ENCODE assay signal across 15 mouse cellular contexts in genomic region chr5:128656496-128657135, GRCm38 (mm10). TPM values are rescaled to one million over a fixed set of nuclear protein-coding genes. Genes with fewer than 3 reads are reported as not detected.
DNase-seq lines count a peak whose midpoint lies in the region; ATAC-seq lines count a peak whose summit lies in the region.
"Had no signal": no experiment of that assay in that cellular context is flagged by ENCODE, and none has a peak within 500 bp of the region (broad histone marks: within the 10 kb centered on the region; RNA-seq: fewer than 3 reads in every experiment).

No protein-coding gene starts in this region.

- no peak overlapping the region for H3K27ac ChIP-seq in limb, embryonic 12.5 days
- no peak overlapping the region for H3K27ac ChIP-seq in limb, embryonic 10.5 days
- no peak overlapping the region for H3K27ac ChIP-seq in forebrain, embryonic 14.5 days (ENCODE audit: low read depth, low read length)
- no peak overlapping the region for H3K27ac ChIP-seq in limb, embryonic 13.5 days
- no peak overlapping the region for H3K27ac ChIP-seq in neural tube, embryonic 13.5 days (replicated peaks)
- H3K27ac ChIP-seq: liver, embryonic 14.5 days had no signal

- H3K9me3 ChIP-seq in limb, embryonic 12.5 days = peaks cover 6% of the 10 kb centered on the region; the same call in 1 of the 2 replicates
- no peaks in the 10 kb centered on the region for H3K9me3 ChIP-seq in limb, embryonic 10.5 days (replicated peaks)
- no peaks in the 10 kb centered on the region for H3K9me3 ChIP-seq in forebrain, embryonic 14.5 days (replicated peaks; ENCODE audit: control insufficient read depth, low read length)
- 0 out of 2 replicates have a peak, but pooled peaks cover 4% of the 10 kb centered on the region for H3K9me3 ChIP-seq in limb, embryonic 13.5 days
- 0 out of 2 replicates have a peak, but pooled peaks cover 4% of the 10 kb centered on the region for H3K9me3 ChIP-seq in neural tube, embryonic 13.5 days

- 50% methylated on average over 22 of the region's 22 CpGs for WGBS in limb, embryonic 12.5 days
- WGBS in limb, embryonic 10.5 days = 64% methylated on average over 22 of the region's 22 CpGs
- 29% methylated on average over 22 of the region's 22 CpGs for WGBS in forebrain, embryonic 14.5 days
- WGBS in limb, embryonic 13.5 days = 47% methylated on average over 22 of the region's 22 CpGs
- WGBS in neural tube, embryonic 13.5 days = 26% methylated on average over 22 of the region's 22 CpGs

- peak overlapping the region; percentile 26 for H3K4me2 ChIP-seq in limb, embryonic 12.5 days
- peak overlapping the region; percentile 21; the same call in 1 of the 2 replicates for H3K4me2 ChIP-seq in forebrain, embryonic 14.5 days (ENCODE audit: low read length)
- peak overlapping the region; percentile 34 for H3K4me2 ChIP-seq in limb, embryonic 13.5 days (replicated peaks)
- H3K4me2 ChIP-seq in neural tube, embryonic 13.5 days = peak overlapping the region; percentile 43

- ATAC-seq in limb, embryonic 12.5 days (ENCODE audit: insufficient number of reproducible peaks, insufficient read depth, low FRiP score, low TSS enrichment, low read depth) = no peak
- ATAC-seq in forebrain, embryonic 14.5 days = peak; percentile 67; the same call in 1 of the 2 replicates
- ATAC-seq in limb, embryonic 13.5 days (ENCODE audit: low FRiP score, low read depth) = no peak
- ATAC-seq in neural tube, embryonic 13.5 days (ENCODE audit: low read depth) = peak; percentile 59
- no peak for ATAC-seq in inflammation-experienced regulatory T-cells, adult 6 months

- peak overlapping the region; percentile 32; the same call in 1 of the 2 replicates for H3K9ac ChIP-seq in limb, embryonic 12.5 days (replicated peaks)
- no peak overlapping the region for H3K9ac ChIP-seq in forebrain, embryonic 14.5 days (ENCODE audit: low read length)
- no peak overlapping the region for H3K9ac ChIP-seq in limb, embryonic 13.5 days
- H3K9ac ChIP-seq in neural tube, embryonic 13.5 days = no peak overlapping the region; the same call in 1 of the 2 replicates
- H3K9ac ChIP-seq: liver, embryonic 14.5 days had no signal

- no peak for DNase-seq in limb, embryonic 10.5 days (ENCODE audit: low spot score)
- DNase-seq in forebrain, embryonic 14.5 days (ENCODE audit: low spot score) = peak; percentile 50
- no peak for DNase-seq in left cerebral cortex, adult 9 months (ENCODE audit: low spot score in 2 of 2)
- DNase-seq in adrenal gland, adult 8-10 months = no peak
- DNase-seq: gastrocnemius, postnatal 36 days; kidney, postnatal 25 days; right cerebral cortex, postnatal 4 days had no signal

- H3K27me3 ChIP-seq in limb, embryonic 12.5 days = no peaks in the 10 kb centered on the region; the same call in 1 of the 2 replicates
- H3K27me3 ChIP-seq in limb, embryonic 10.5 days (ENCODE audit: low read depth, poor library complexity, severe bottlenecking) = 0 out of 2 replicates have a peak, but pooled peaks cover 6% of the 10 kb centered on the region
- no peaks in the 10 kb centered on the region; the same call in 1 of the 2 replicates for H3K27me3 ChIP-seq in forebrain, embryonic 14.5 days (replicated peaks; ENCODE audit: control insufficient read depth, insufficient read depth, low read length)
- no peaks in the 10 kb centered on the region for H3K27me3 ChIP-seq in limb, embryonic 13.5 days
- no peaks in the 10 kb centered on the region for H3K27me3 ChIP-seq in neural tube, embryonic 13.5 days

- no peaks in the 10 kb centered on the region for H3K36me3 ChIP-seq in limb, embryonic 12.5 days
- H3K36me3 ChIP-seq in limb, embryonic 10.5 days = no peaks in the 10 kb centered on the region
- no peaks in the 10 kb centered on the region for H3K36me3 ChIP-seq in forebrain, embryonic 14.5 days (ENCODE audit: control insufficient read depth, insufficient read depth, low read length)
- no peaks in the 10 kb centered on the region for H3K36me3 ChIP-seq in limb, embryonic 13.5 days
- H3K36me3 ChIP-seq in neural tube, embryonic 13.5 days = no peaks in the 10 kb centered on the region

- H3K4me1 ChIP-seq in limb, embryonic 12.5 days (replicated peaks) = peaks cover 6% of the 10 kb centered on the region; the same call in 1 of the 2 replicates
- peaks cover 14% of the 10 kb centered on the region for H3K4me1 ChIP-seq in limb, embryonic 10.5 days
- H3K4me1 ChIP-seq in forebrain, embryonic 14.5 days (ENCODE audit: control insufficient read depth, insufficient read depth, low read length) = 0 out of 2 replicates have a peak, but pooled peaks cover 4% of the 10 kb centered on the region
- H3K4me1 ChIP-seq in limb, embryonic 13.5 days = 0 out of 2 replicates have a peak, but pooled peaks cover 9% of the 10 kb centered on the region
- H3K4me1 ChIP-seq in neural tube, embryonic 13.5 days (replicated peaks) = peaks cover 18% of the 10 kb centered on the region

- no peak overlapping the region for H3K4me3 ChIP-seq in limb, embryonic 12.5 days (replicated peaks)
- H3K4me3 ChIP-seq in limb, embryonic 10.5 days = no peak overlapping the region
- no peak overlapping the region for H3K4me3 ChIP-seq in forebrain, embryonic 14.5 days (ENCODE audit: low read depth, low read length)
- H3K4me3 ChIP-seq in limb, embryonic 13.5 days = 0 out of 2 replicates have a peak overlapping the region, but pooled peaks have one; percentile 3
- no peak overlapping the region for H3K4me3 ChIP-seq in neural tube, embryonic 13.5 days

RNA-seq across cellular contexts. Expression of gene Piwil1, which starts 45.7 kb away (rescaled TPM):
- not detected in 2 replicates for polyA plus RNA-seq in limb, embryonic 12.5 days (2016; fragmentation: Nextera tagmentation; extraction: Ambion mirVana)
- not detected in 2 replicates for polyA plus RNA-seq in limb, embryonic 10.5 days (2016; fragmentation: Nextera tagmentation; extraction: Ambion mirVana)
- not detected in 2 replicates for polyA plus RNA-seq in forebrain, embryonic 14.5 days (2014; fragmentation: Nextera tagmentation; extraction: Ambion mirVana)
- not detected in 2 replicates for polyA plus RNA-seq in limb, embryonic 13.5 days (2015; fragmentation: Nextera tagmentation; extraction: Ambion mirVana)
- polyA plus RNA-seq in neural tube, embryonic 13.5 days (2015; fragmentation: Nextera tagmentation; extraction: Ambion mirVana) = 0.07 and 0.14 TPM in 2 replicates
- not detected for total RNA-seq in adrenal gland, adult 8-10 months (2022)
- polyA plus RNA-seq in inflammation-experienced regulatory T-cells, adult 6 months (2017; shearing (Covaris generic)) = not detected
- total RNA-seq: adrenal gland, adult 18-20 months; gastrocnemius, postnatal 36 days; neutrophil, adult 5-6 weeks had no signal
- polyA plus RNA-seq: liver, embryonic 14.5 days; urinary bladder, adult 2 months had no signal

RNA-seq across cellular contexts. Expression of gene Fzd10, which starts 56.0 kb away (rescaled TPM):
- polyA plus RNA-seq in limb, embryonic 12.5 days (2016; fragmentation: Nextera tagmentation; extraction: Ambion mirVana) = 10.9 and 12.5 TPM in 2 replicates
- 8.1 and 10.5 TPM in 2 replicates for polyA plus RNA-seq in limb, embryonic 10.5 days (2016; fragmentation: Nextera tagmentation; extraction: Ambion mirVana)
- 2.1 and 2.3 TPM in 2 replicates for polyA plus RNA-seq in forebrain, embryonic 14.5 days (2014; fragmentation: Nextera tagmentation; extraction: Ambion mirVana)
- 5.6 and 7.1 TPM in 2 replicates for polyA plus RNA-seq in limb, embryonic 13.5 days (2015; fragmentation: Nextera tagmentation; extraction: Ambion mirVana)
- polyA plus RNA-seq in neural tube, embryonic 13.5 days (2015; fragmentation: Nextera tagmentation; extraction: Ambion mirVana) = 4.9 and 6.4 TPM in 2 replicates
- under 1 TPM; 0.43 to 0.80 (median 0.53) TPM for total RNA-seq in adrenal gland, adult 8-10 months (2022)
- not detected for polyA plus RNA-seq in inflammation-experienced regulatory T-cells, adult 6 months (2017; shearing (Covaris generic))
- total RNA-seq: neutrophil, adult 5-6 weeks had no signal

Comparison
In these comparisons a context has a peak if more than half of its experiments do, and no peak if none do; other contexts are left out.
1. ATAC-seq: peak in forebrain, embryonic 14.5 days (single experiment) and neural tube, embryonic 13.5 days (single experiment); none in limb, embryonic 12.5 days (single experiment), limb, embryonic 13.5 days (single experiment) and inflammation-experienced regulatory T-cells, adult 6 months (single experiment).
2. Peak in every context shown above with its lines, with median percentiles within 50 percentile points of each other: H3K4me2 ChIP-seq.